Mouse (Mus musculus) left cerebral cortex, postnatal 14 days (tissue): Measurements from ENCODE around the gene Cacna1i. TPM values are rescaled to one million over a fixed set of nuclear protein-coding genes. Genes with fewer than 3 reads are reported as not detected.

Source experiments
- DNase-seq, 2 experiments: peaks; one replicate each; pipeline ENCODE4 v3.0.0; 2021 to 2022; ENCODE audit warnings: low spot score in 2 of 2, mixed read lengths in 1 of 2
- intact Hi-C: fragments of 180-260 bp; cut with DNase I; formaldehyde crosslinking; loops from one replicate; pipeline ENCODE4 v1.15.1; 2025
- total RNA-seq, 2 experiments: library from RNA; stranded (reverse); gene quantifications; 2 replicates each; pipeline ENCODE4 v1.2.3; 2021

Cacna1i gene
- total RNA-seq, 2 experiments from 2014 or later, result 85.0 to 100 TPM

- no peak for DNase-seq
- intact Hi-C loops, result no loop called here
These were observed 159.1 kb downstream of the Cacna1i start for GRCm38 (mm10) chr15:80445956-80446687.

Other genes starting within 250 kb of the Cacna1i start
- 100 to 1,000 TPM; 534 to 540 TPM for gene Syngr1, start 195.9 kb upstream of the Cacna1i start, total RNA-seq
- gene Rpl3, start 195.4 kb upstream of the Cacna1i start, total RNA-seq, result 100 to 1,000 TPM; 449 to 461 TPM
- gene Tab1, start 154.1 kb upstream of the Cacna1i start, total RNA-seq, result 10 to 100 TPM; 26.2 to 27.8 TPM
- gene Mgat3, start 113.5 kb upstream of the Cacna1i start, total RNA-seq, result 100 to 1,000 TPM; 109 to 110 TPM
- 10 to 100 TPM; 30.7 to 31.4 TPM for gene Mief1, start 53.2 kb upstream of the Cacna1i start, total RNA-seq
- gene AC140267.1, start 51.4 kb upstream of the Cacna1i start, total RNA-seq, result 10 to 100 TPM; 18.7 to 25.4 TPM
- 10 to 100 TPM; 93.4 TPM for gene Atf4, start 32.1 kb upstream of the Cacna1i start, total RNA-seq
- gene Rps19bp1, start 22.9 kb upstream of the Cacna1i start, total RNA-seq, result 10 to 100 TPM; 41.9 to 42.6 TPM